Mouse (Mus musculus) kidney, adult 2 months (tissue): ENCODE data around the gene Arl15. TPM values are rescaled to one million over a fixed set of nuclear protein-coding genes. Genes with fewer than 3 reads are reported as not detected.

ENCODE experiments used
- DNase-seq: peaks from one replicate; pipeline ENCODE4 v3.0.0; 2021
- H3K27ac ChIP-seq: fragments of 200-500 bp; 2 replicates; pipeline ENCODE4 v1.5.1; 2012; ENCODE audit warnings: low read depth, low read length, control low read depth, inconsistent platforms; ENCODE audit not compliant: insufficient read depth
- H3K27me3 ChIP-seq: fragments of 200-500 bp; replicated peaks from 2 replicates; pipeline ENCODE4 v1.6.1; 2012; ENCODE audit warnings: mild to moderate bottlenecking, moderate library complexity, low read length, inconsistent platforms; ENCODE audit not compliant: control insufficient read depth, insufficient read depth
- H3K36me3 ChIP-seq: fragments of 200-500 bp; 2 replicates; pipeline ENCODE4 v1.6.1; 2012; ENCODE audit warnings: mild to moderate bottlenecking, moderate library complexity, low read length, inconsistent platforms; ENCODE audit not compliant: control insufficient read depth, insufficient read depth
- H3K4me1 ChIP-seq: fragments of 200-500 bp; 2 replicates; pipeline ENCODE4 v1.6.1; 2011; ENCODE audit warnings: low read length; ENCODE audit not compliant: control insufficient read depth, insufficient read depth
- H3K4me3 ChIP-seq: fragments of 200-500 bp; 2 replicates; pipeline ENCODE4 v1.5.1; 2011; ENCODE audit warnings: mild to moderate bottlenecking, low read depth, low read length, control low read depth; ENCODE audit not compliant: insufficient read depth
- CTCF ChIP-seq: fragments of 200-500 bp; conservative IDR thresholded peaks from 2 replicates; pipeline ENCODE4 v1.5.1; 2011; ENCODE audit warnings: low read depth, mild to moderate bottlenecking, control low read depth, low read length, moderate library complexity, mixed read lengths; ENCODE audit not compliant: insufficient read depth, insufficient read length
- POLR2A ChIP-seq: fragments of 200-500 bp; IDR thresholded peaks from one replicate; pipeline ENCODE4 v1.6.1; 2011; ENCODE audit warnings: low read depth, low read length, control low read depth
- WGBS: fragments of 180-500 bp; shearing (Covaris S2); methylation state at CpG from one replicate; pipeline ENCODE4 v1.1.7; 2018; 5-methylcytosine and 5-hydroxymethylcytosine counted together
- polyA plus RNA-seq: library from polyadenylated mRNA; depleted of rRNA; stranded (reverse); fragments of >200 nt; gene quantifications from 2 replicates; pipeline ENCODE4 v1.2.3, GENCODE M21; 2012

Arl15 gene
- polyA plus RNA-seq, 1 experiment: 9.4 TPM

DNA sequence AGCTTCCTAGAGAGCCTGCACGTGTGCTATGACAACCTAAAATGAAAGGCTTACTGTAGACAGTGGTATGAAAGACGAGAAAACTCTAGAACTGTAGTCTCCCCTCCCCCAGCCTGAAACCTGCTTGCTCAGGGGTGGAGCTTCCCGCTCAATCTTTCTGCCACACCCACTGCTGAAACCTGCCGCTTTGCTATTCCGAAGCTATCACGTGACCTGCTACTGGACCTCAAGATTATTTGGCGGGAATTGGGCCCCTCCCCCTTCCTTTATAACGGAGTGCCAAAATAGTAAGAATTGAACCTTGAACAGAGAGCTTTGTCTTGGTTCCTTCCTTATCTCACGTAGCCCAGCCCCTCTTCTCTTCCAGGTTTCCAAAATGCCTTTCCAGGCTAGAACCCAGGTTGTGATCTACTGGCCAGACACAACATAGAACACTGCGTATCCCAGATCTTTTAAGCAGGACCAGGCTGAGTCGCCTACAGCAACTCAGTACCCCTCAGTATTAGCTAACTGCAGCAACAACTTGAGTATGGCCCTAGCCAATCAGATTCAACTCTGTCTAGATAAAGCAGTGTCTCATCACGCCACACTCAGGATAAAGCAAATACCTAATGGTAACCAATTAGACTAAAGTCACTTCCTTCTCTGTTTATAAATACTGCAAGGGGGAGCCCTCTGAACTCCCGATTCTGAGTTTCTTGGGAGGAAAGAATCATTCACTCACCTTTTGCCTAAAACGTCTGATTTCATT is 31.4 kb upstream of the Arl15 start:
- WGBS: 90% methylated on average over 14 of the region's 14 CpGs
- Histone ChIP-seq H3K4me1 (no peaks in the 10 kb centered on the region), H3K27me3 (no peaks in the 10 kb centered on the region), H3K4me3 (no peak overlapping the region), H3K27ac (no peak overlapping the region), H3K36me3 (no peaks in the 10 kb centered on the region)
- no peak for TF ChIP-seq CTCF
- TF ChIP-seq POLR2A: no peak
- no peak for DNase-seq

DNA sequence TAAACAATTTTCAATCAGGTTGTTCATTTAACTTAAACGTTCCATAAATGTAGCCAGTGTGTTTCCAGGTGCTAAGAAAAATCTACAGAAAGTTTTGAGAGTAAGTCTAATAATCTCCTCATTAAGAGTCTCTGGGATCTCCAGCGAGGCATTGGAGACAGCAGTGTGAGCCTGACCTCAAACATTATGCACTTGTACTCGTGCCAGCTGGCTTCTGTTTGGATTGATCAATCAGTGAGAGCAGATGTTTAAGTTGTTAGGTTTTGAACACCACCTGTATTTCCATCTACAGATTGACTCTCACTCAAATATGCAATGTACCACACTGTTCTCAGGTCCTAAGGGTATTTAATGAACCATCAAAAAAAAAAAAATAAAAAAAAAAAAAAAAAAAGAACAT is 28.9 kb upstream of the Arl15 start:
- TF ChIP-seq POLR2A: no peak
- no peak overlapping the region for H3K27ac ChIP-seq
- 61% methylated on average over 3 of the region's 3 CpGs for WGBS
- DNase-seq: no peak
- H3K27me3 ChIP-seq: no peaks in the 10 kb centered on the region
- no peaks in the 10 kb centered on the region for H3K36me3 ChIP-seq
- H3K4me3 ChIP-seq: no peak overlapping the region
- H3K4me1 ChIP-seq: no peaks in the 10 kb centered on the region

DNA sequence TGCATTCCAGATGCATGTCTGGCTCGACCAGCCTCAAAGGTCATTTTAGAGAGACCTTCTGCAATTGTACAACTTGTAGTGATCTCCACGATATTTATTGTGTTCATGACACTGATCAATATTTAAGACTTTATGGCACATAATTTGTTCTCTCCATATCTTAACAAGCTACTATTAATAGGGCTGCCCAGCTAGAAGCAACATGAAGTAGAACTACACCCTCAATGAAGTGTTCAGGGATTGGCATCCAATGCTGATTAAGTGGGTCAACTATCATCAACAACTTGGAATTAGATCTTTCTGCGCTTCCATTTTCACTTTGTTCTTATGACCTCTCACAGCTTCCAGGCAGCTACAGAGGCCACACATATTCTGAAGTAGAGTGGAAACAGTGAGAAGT is 24.5 kb upstream of the Arl15 start:
- H3K36me3 ChIP-seq: no peaks in the 10 kb centered on the region
- 86% methylated on average over 3 of the region's 3 CpGs for WGBS
- no peak overlapping the region for H3K27ac ChIP-seq
- TF ChIP-seq POLR2A (no peak), CTCF (no peak)
- no peak overlapping the region for H3K4me3 ChIP-seq
- no peaks in the 10 kb centered on the region for H3K4me1 ChIP-seq
- no peaks in the 10 kb centered on the region for H3K27me3 ChIP-seq
- DNase-seq: no peak

DNA sequence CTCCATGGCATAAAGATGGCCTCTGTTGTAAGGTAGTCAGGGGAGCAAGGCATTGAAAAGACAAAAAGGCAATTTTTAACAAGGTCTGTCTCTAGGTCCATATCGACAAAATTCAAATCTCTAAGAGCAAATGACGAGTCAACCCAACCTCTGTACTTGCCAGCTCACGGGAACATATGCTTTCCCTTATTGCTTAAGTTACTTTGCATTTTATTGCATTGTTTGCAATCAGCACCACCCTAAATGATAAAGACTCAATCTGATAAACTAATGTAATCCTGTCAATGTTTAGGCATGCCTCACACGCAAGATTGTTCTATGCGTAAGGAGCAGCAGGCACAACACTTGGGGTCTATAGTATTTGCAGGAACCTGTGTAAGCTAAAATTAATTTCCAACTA is 24.0 kb upstream of the Arl15 start:
- WGBS: 97% methylated on average over 5 of the region's 5 CpGs

DNA sequence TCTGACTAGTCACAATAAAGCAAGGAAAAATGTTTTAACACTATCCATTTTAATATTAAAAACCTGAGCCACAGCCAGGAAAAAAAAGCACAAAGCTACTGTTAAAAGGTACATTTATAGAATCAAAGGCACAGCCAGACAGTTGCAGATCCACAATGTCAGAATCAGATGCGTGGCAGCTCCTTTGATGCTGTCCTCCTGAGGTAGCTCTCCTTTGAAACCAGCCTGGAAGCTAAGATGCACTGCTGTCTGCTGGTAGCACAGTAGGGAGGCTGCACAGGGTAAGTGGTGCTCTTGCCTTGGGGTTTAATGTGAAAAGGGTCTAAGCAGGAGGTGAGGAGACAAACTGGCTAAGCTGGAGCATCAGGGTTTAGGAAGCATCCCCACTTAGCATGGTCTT is 23.0 kb upstream of the Arl15 start:
- Histone ChIP-seq H3K27me3 (no peaks in the 10 kb centered on the region), H3K4me1 (no peaks in the 10 kb centered on the region), H3K4me3 (no peak overlapping the region), H3K36me3 (no peaks in the 10 kb centered on the region), H3K27ac (no peak overlapping the region)
- DNase-seq: no peak
- TF ChIP-seq POLR2A: no peak
- TF ChIP-seq CTCF: no peak
- 62% methylated on average over 1 of the region's 1 CpGs for WGBS

More for the DNA sequence above, 24.0 kb upstream of the Arl15 start:
- H3K27ac ChIP-seq: no peak overlapping the region
- no peaks in the 10 kb centered on the region for H3K36me3 ChIP-seq
- no peak for TF ChIP-seq POLR2A
- no peak for TF ChIP-seq CTCF
- DNase-seq: no peak
- no peak overlapping the region for H3K4me3 ChIP-seq
- H3K4me1 ChIP-seq: no peaks in the 10 kb centered on the region
- H3K27me3 ChIP-seq: no peaks in the 10 kb centered on the region

DNA sequence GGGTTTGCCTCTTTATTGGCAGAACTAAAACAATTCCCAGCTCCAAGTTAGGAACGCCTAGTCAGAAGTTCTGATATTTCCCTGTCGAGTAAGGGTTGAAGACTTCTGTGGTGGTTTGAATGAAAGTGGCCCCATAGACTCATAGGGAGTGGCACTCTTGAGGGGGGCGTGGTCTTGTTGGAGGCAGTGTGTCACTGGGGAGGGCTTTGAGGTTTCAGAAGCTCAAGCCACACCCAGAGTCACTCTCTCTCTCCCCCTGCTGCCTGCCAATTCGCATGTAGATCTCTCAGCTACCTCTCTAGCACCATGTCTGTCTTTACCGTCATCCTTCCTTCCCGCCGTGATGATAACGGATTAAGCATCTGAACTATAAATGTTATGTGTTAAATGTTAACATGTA is 19.5 kb upstream of the Arl15 start:
- no peak for TF ChIP-seq POLR2A
- TF ChIP-seq CTCF: no peak
- Histone ChIP-seq H3K4me3 (no peak overlapping the region), H3K27ac (no peak overlapping the region), H3K4me1 (no peaks in the 10 kb centered on the region), H3K27me3 (no peaks in the 10 kb centered on the region), H3K36me3 (no peaks in the 10 kb centered on the region)
- 88% methylated on average over 8 of the region's 8 CpGs for WGBS
- DNase-seq: no peak

DNA sequence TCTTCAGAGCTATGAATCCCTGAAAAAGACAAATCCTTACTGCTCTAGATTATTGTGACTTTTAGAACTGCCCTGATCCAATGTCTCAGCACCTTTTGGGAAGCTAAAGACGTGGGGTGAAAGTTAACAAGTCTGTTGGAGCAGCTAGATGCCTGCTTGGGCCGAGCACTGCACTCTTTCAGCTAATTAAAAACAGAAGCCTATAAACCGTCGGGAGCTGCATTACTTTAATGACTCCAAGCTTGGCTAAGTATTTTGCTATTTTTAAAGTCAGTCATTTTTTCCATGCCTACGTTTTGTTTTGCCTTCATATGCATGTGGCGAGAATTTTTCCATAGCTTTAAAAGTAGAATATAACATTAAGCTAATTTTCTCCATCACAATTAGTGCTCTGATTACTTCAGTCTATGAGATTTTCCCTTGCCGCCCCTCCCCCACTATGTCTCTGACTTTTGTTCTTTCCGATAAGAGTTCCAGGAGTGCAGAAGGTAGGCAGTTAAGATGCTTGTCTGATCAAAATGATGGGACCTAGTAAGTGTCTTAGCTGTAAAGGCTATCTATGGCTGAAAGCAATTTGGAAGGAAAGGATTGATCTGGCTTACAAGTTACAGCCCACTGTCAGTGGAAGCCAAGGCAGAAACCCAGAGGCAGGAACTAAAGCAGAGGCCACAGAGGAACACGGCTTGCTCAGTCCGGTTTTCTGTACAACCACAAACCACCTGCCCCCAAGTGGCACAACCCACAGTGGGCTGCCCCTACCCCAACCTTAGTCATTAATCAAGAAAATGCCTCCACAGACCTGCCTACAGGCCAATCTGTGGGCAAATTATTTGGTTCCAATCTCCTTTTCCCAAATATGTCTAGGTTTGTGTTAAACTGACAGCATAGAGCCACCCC is 18.8 kb upstream of the Arl15 start:
- Histone ChIP-seq H3K27me3 (no peaks in the 10 kb centered on the region), H3K27ac (no peak overlapping the region), H3K4me3 (no peak overlapping the region), H3K4me1 (no peaks in the 10 kb centered on the region), H3K36me3 (no peaks in the 10 kb centered on the region)
- DNase-seq: no peak
- WGBS: 72% methylated on average over 10 of the region's 10 CpGs
- TF ChIP-seq POLR2A (no peak), CTCF (no peak)
